Mouse (Mus musculus) cerebellum, adult 11-12 months (tissue): ENCODE measurements around the gene Mycs.

Experiments
- DNase-seq: peaks from one replicate; pipeline ENCODE4 v3.0.0; 2022

Mycs gene

GRCm38 (mm10) chrX:5469165-5469564 lies at the start of gene Mycs:
Gene Mycs, minus strand, starts transcription at chrX:5469265.
- DNase-seq, result no peak

- no peak for DNase-seq
Observed at GRCm38 (mm10) chrX:5468022-5468421, 1.0 kb downstream of the Mycs start.
